Mouse (Mus musculus): ENCODE data around the gene Cps1. TPM values are rescaled to one million over a fixed set of nuclear protein-coding genes. Genes with fewer than 3 reads are reported as not detected.

The Cps1 gene
- total RNA-seq, 2 experiments from 2014 or later, result 0.18 to 0.30 TPM

DNA sequence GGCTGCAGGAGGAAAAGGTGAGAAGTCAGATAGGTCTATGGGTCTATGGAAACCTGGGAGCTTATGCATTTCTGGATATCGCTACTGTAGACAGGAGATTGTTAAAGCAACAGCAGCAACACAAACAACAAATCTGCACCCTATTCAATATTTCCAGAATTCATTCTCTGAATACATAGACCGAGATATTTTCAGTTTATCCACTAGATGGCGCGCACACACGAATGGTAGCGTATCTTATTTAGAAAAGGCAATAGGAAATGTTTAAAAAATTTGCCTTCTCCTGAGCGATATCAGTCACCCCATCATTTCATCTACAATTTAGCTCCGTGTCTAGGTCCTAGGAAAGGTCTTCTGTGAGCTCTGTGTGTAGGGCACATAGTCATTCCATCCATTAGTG, 21.1 kb downstream of the Cps1 start:
- no peak overlapping the region for H3K4me3 ChIP-seq
- peak in 1 of 2 experiments; percentile 18 for DNase-seq (ENCODE audit: extremely low spot score in 1 of 2, low spot score in 2 of 2)
- H3K27ac ChIP-seq, result no peak overlapping the region
- TF ChIP-seq CTCF (IDR thresholded peaks at IDR 0.05), result peak; percentile 65
- intact Hi-C loops (cut with DNase I), result loop anchor here (10.0 kb wide), 1 partner anchor 1991 kb away; no protein-coding TSS in a partner anchor

DNA sequence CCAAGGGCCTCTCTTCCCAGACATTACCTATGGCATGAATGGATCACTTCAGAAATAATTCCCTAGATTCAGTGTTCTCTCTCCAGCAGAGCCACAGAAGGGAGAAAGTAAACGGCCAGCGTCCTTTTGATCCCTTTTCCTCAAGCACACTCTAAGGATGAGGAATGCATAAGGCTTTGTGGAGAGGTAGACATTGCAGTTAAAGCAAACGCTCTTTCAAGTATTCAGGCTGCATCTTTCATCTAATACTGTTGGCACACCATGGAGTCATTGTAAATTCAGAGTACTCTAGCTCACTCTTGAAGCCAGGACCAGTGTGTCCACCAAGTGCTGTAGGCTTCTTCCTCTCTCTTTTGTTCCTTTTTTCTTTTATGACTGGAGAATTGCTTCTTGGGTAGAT, 28.4 kb downstream of the Cps1 start:
- intact Hi-C loops (cut with DNase I), result no loop called here
- no peak for DNase-seq (ENCODE audit: extremely low spot score in 1 of 2, low spot score in 2 of 2)
- no peak for TF ChIP-seq CTCF (IDR thresholded peaks at IDR 0.05)

DNA sequence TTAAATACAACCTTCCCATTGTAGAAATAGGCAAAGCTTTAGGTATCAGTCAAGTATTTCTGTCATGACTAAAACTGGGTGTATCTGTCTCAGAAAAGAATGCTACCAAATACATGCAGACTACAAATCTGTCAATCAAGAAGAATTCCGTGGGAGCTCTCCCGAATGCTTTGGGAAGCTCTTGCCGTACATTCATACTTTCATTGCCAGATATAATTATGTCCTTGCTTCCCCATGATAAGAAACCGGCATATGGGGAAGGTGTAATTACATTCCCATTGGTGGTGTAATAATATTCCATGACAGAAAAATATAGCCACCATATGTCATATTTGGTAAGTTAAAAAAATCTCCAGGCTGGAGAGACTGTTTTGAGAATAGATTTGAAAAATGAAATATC, 44.5 kb downstream of the Cps1 start:
- no peak for DNase-seq (ENCODE audit: extremely low spot score in 1 of 2, low spot score in 2 of 2)
- Histone ChIP-seq H3K4me3 (no peak overlapping the region), H3K27ac (no peak overlapping the region)
- intact Hi-C loops (cut with DNase I), result no loop called here
- no peak for TF ChIP-seq CTCF (IDR thresholded peaks at IDR 0.05)

More for the DNA sequence above, 28.4 kb downstream of the Cps1 start:
- Histone ChIP-seq H3K27ac (no peak overlapping the region), H3K4me3 (no peak overlapping the region)

DNA sequence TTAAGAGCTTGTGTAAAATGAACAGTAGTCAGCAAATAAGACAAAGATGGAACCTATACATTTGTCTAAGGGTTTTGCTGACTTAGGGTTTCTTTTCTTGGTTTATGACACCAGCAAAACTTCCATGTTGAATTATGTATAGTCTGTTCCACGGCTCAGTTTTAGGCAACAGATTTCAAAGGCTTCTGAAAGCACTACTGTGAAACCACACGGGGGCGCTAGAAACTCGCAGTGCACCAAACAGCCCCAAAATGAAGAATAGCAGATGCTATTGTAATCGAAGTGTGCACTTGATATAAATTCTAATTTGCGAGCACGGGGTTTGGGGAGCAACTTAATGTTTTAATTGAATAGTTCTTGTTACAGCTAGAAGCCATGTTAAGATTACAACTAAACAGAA, 58.3 kb downstream of the Cps1 start:
- no peak overlapping the region for H3K4me3 ChIP-seq
- intact Hi-C loops (cut with DNase I), result loop anchor here (1.0 kb wide), 1 partner anchor 1958 kb away; no protein-coding TSS in a partner anchor
- peak; percentile 92 for TF ChIP-seq CTCF (IDR thresholded peaks at IDR 0.05)
- no peak overlapping the region for H3K27ac ChIP-seq
- peak; percentile 63 to 71 for DNase-seq (ENCODE audit: extremely low spot score in 1 of 2, low spot score in 2 of 2)

DNA sequence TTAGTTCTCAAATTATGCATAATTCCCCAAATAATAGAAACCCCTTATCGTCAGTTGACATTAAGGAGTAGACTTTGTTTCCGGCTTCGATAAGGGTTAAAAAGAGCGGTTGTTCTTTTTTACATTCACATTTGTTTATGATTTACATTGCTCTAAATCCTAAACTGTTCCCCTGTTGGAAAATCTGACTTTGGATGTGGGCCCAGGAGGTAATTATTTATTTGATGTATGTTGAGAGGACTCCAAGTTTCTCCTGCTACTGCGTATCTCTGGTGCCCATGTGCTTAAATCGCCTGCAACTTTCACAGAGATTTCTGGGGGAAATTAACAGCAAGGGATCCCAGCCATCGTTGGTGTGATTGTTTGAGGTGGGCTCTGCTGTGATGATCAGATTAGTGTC, 59.4 kb downstream of the Cps1 start:
- Histone ChIP-seq H3K4me3 (no peak overlapping the region), H3K27ac (no peak overlapping the region)
- no peak for TF ChIP-seq CTCF (IDR thresholded peaks at IDR 0.05)
- intact Hi-C loops (cut with DNase I), result no loop called here
- DNase-seq (ENCODE audit: extremely low spot score in 1 of 2, low spot score in 2 of 2), result no peak

DNA sequence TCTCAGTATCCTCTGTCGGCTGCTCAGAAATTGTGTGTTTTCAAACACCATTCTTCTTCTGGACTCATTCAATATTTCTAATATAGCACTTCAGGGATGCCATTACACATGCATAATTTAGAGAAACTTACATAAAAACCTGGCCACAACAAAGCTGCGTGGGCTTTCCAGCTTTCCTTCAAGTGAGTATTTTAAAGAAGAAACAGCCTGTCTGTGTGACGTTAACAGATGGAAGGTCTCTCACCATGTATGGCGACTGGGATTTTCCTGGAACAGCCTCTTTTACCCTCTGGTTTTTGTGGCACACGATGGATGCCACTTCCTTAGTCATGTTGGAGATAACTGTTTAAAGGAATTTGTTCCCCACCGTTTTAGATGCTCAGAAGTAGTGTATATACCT, 60.7 kb downstream of the Cps1 start:
- DNase-seq (ENCODE audit: extremely low spot score in 1 of 2, low spot score in 2 of 2), result peak in 1 of 2 experiments; percentile 23
- no peak overlapping the region for H3K4me3 ChIP-seq
- TF ChIP-seq CTCF (IDR thresholded peaks at IDR 0.05), result no peak
- intact Hi-C loops (cut with DNase I), result no loop called here
- no peak overlapping the region for H3K27ac ChIP-seq

DNA sequence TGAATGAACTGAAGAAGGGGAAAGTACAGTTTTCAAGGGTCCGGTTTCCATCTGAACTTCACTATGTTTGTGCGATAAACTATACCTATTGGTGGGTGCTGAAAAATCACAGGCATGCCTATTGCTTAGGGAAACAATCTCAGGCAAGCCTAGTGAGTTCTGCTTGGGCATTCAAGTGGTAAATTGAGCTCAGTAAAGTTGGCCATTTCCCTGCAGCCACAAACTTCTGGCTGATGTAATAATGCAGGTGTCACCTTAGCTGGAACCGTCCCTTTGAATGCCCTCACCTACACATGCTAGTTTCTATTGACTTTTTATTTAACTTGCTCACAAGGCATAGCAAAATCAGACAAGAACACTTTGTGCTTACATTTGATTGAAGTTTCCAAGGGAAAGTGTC, 61.3 kb downstream of the Cps1 start:
- intact Hi-C loops (cut with DNase I), result no loop called here
- Histone ChIP-seq H3K27ac (no peak overlapping the region), H3K4me3 (no peak overlapping the region)
- no peak for TF ChIP-seq CTCF (IDR thresholded peaks at IDR 0.05)
- DNase-seq (ENCODE audit: extremely low spot score in 1 of 2, low spot score in 2 of 2), result no peak

DNA sequence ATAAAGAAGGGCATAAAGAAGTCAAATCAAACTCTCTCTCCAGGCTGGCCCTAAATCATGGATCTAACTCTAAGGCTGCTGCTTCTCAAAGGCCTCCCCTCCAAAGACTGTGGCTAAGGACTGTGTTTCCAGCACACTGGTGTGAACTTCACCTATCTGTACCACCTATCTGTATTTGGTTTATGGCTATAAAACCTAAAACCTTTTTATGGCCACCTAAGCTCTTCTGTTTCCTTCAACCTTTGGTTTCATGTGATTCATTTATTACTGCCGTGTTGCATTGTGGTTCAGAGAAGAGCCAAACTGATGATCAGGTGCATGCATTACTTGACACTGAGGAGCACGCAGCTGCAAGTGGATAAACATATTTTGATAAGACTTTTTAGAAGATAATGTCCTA, 74.5 kb downstream of the Cps1 start:
- intact Hi-C loops (cut with DNase I), result no loop called here
- no peak for TF ChIP-seq CTCF (IDR thresholded peaks at IDR 0.05)
- H3K4me3 ChIP-seq, result no peak overlapping the region
- no peak for DNase-seq (ENCODE audit: extremely low spot score in 1 of 2, low spot score in 2 of 2)
- no peak overlapping the region for H3K27ac ChIP-seq

DNA sequence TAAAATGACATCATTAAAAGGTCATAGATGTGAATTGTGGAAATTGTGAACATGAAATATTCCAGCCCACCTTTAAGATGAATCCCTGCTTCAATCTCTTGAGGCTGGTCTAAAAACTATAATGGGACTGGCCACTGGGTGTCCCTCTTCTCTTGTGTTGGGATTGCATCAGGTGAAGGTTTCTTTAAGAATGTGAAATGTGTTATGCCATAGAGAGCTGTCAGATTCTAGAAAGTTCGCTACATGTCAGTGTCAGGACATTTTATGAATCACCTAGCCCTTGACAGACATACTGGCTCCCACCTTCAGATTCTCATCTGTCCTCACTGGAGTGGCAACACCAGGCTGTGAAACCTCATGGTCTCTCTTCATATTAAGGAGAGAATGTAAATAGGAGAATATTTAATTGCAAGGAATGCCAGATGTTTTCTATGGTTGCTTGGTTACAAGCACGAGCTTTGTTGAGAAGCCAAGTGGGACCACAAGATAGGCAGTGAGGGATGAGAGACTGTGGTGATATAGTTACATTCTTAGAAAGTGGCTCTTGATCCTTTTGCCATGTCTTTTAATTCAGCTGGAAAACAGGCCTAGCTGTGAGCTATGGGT, 95.6 kb downstream of the Cps1 start:
- intact Hi-C loops (cut with DNase I), result loop anchor here (5.0 kb wide), 1 partner anchor 1919 kb away; no protein-coding TSS in a partner anchor
- Histone ChIP-seq H3K4me3 (no peak overlapping the region), H3K27ac (no peak overlapping the region)
- TF ChIP-seq CTCF (IDR thresholded peaks at IDR 0.05), result peak; percentile 61
- DNase-seq (ENCODE audit: extremely low spot score in 1 of 2, low spot score in 2 of 2), result peak; percentile 24 to 38

DNA sequence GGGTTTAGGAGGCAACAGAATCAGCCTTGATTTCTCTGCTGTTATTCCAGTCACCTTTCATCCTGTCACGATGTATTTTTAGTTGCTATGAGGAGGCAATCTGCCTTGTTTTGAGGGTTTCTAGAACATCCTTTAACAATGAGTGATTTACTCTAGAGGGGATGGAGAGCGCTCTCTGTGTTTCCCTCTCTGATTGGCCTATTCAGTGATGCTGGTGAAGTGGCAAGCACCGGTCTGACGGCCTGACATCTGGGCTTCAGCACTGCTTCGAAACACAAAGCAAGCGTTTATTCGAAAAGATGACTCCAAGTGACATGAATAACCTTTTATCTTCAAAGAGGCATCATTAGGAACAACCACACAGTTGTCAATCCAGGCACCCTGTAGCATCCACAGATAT, 100.8 kb downstream of the Cps1 start:
- TF ChIP-seq CTCF (IDR thresholded peaks at IDR 0.05), result no peak
- no peak overlapping the region for H3K4me3 ChIP-seq
- intact Hi-C loops (cut with DNase I), result no loop called here
- H3K27ac ChIP-seq, result no peak overlapping the region
- DNase-seq (ENCODE audit: extremely low spot score in 1 of 2, low spot score in 2 of 2), result no peak

DNA sequence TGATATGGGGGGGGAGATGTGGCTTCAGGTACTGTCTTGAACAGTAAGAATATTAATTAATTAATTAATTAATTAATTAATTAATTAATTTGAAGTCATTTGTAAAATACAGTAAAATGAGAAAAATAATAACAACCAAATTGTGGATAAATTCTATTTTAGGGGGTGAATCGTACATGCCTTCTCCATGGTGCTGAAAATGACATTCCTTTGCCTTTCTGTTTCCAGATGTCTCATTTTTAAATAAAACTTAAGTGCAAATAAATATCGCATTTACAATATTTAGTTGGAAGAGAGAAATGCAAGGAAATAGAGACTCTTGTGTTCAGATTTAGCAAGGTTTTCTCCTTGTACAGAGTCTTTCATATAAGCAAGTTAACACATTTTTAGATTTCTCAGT, 112.0 kb downstream of the Cps1 start:
- TF ChIP-seq CTCF (IDR thresholded peaks at IDR 0.05), result no peak
- Histone ChIP-seq H3K4me3 (no peak overlapping the region), H3K27ac (no peak overlapping the region)
- intact Hi-C loops (cut with DNase I), result no loop called here
- DNase-seq (ENCODE audit: extremely low spot score in 1 of 2, low spot score in 2 of 2), result no peak

DNA sequence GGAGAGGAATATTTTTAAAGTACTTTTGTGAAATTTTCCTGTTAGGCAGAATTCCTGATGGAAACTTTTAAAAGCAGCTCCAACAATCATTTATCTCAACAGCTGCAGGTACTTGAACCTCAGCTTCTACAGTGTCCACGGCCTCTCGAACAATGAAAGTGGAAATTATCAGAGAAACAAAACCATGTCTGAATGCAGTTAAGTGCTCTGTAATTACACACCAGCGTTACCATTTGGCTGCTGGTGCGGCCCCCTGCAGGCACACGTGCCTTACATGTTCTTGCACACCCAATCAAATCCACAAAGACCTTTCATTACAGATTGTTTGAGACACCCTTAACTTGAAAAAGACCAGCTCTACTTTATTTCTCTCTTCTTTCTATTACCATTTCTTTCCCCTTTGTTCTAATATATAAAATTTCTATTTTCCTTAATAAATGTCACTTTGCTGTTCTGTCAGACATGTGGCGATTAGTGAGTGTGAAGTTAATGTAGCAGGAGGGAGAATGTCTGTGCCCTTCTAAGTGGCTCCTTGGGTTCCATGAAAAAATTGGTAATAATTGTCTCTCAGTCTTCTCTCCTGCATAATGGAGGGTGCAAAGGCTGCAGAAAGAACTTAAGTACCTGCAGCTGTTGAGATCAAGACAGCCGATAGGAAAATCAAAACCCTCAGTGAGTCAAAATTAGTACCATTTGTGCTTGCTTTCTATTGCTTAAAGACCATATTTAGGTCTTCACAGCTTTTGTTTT, 112.8 kb downstream of the Cps1 start:
- no peak for TF ChIP-seq CTCF (IDR thresholded peaks at IDR 0.05)
- no peak overlapping the region for H3K4me3 ChIP-seq
- no peak for DNase-seq (ENCODE audit: extremely low spot score in 1 of 2, low spot score in 2 of 2)
- intact Hi-C loops (cut with DNase I), result no loop called here
- H3K27ac ChIP-seq, result no peak overlapping the region

DNA sequence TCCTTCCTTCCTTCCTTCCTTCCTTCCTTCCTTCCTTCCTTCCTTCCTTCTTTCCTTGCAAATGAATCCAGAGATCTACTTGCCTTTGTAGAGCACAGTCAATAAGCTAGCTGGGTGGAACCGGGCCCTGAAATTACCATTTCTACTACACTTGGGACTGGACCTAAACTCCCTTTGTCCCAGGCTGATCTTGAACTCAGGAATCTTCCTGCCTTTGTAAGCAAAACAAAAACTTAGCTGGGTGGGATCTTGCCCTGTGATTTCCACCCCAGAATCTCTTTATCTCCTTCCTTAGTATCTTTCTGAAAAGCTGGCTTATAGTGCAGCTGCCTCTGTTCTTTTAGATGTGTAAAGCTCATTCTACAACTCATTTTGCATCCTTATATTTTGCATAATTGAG, 115.6 kb downstream of the Cps1 start:
- no peak for DNase-seq (ENCODE audit: extremely low spot score in 1 of 2, low spot score in 2 of 2)
- TF ChIP-seq CTCF (IDR thresholded peaks at IDR 0.05), result no peak
- H3K27ac ChIP-seq, result no peak overlapping the region
- H3K4me3 ChIP-seq, result no peak overlapping the region
- intact Hi-C loops (cut with DNase I), result no loop called here
